Mouse (Mus musculus) layer of hippocampus, adult 18-20 months (tissue): ENCODE data around the gene Zfp879. TPM values are rescaled to one million over a fixed set of nuclear protein-coding genes. Genes with fewer than 3 reads are reported as not detected.

ENCODE experiments used
- DNase-seq, 2 experiments: peaks; one replicate each; pipeline ENCODE4 v3.0.0; 2022; ENCODE audit warnings: low spot score in 2 of 2
- long read RNA-seq: library from polyadenylated mRNA; stranded (forward); transcript quantifications from one replicate; pipeline ENCODE4 v2.0.0, GENCODE M21; 2021
- total RNA-seq, 2 experiments: library from RNA; stranded (reverse); gene quantifications; 2 replicates each; pipeline ENCODE4 v1.2.3; 2021

Zfp879 gene
- total RNA-seq: 1 to 10 TPM; 2.8 to 3.3 TPM
- long read RNA-seq, partial matches to known transcripts: 0 of 1 reads
- long read RNA-seq, other reads (novel, unspliced or antisense): 0 of 1 reads

GRCm38 (mm10) chr11:50841023-50841735 lies at the start of gene Zfp879:
Gene Zfp879 (minus strand): TSS chr11:50841552.
- peak; percentile 90 to 98 for DNase-seq

- peak; percentile 96 to 98 for DNase-seq
Observed at GRCm38 (mm10) chr11:50887390-50888128, 46.2 kb upstream of the Zfp879 start, which contains the start of gene Zfp454. Gene Zfp454 (minus strand): TSS chr11:50887651.

- DNase-seq: no peak
Observed at GRCm38 (mm10) chr11:50886933-50887293, 45.6 kb upstream of the Zfp879 start.

- no peak for DNase-seq
Observed at GRCm38 (mm10) chr11:50886231-50886932, 45.0 kb upstream of the Zfp879 start.

GRCm38 (mm10) chr11:50883756-50884155 lies 42.4 kb upstream of the Zfp879 start:
- no peak for DNase-seq

- DNase-seq: no peak
Observed at GRCm38 (mm10) chr11:50878641-50879040, 37.3 kb upstream of the Zfp879 start.

- DNase-seq: no peak
Observed at GRCm38 (mm10) chr11:50850989-50851601, 9.7 kb upstream of the Zfp879 start.

GRCm38 (mm10) chr11:50850177-50850735 lies 8.9 kb upstream of the Zfp879 start, which contains the start of gene Grm6:
Gene Grm6 (plus strand): TSS chr11:50850685.
- DNase-seq: no peak

- DNase-seq: no peak
Observed at GRCm38 (mm10) chr11:50849310-50849709, 8.0 kb upstream of the Zfp879 start.

GRCm38 (mm10) chr11:50848520-50849137 lies 7.3 kb upstream of the Zfp879 start:
- DNase-seq: no peak

GRCm38 (mm10) chr11:50847047-50847446 lies 5.7 kb upstream of the Zfp879 start:
- peak in 1 of 2 experiments; percentile 27 for DNase-seq

- DNase-seq: no peak
Observed at GRCm38 (mm10) chr11:50845951-50846350, 4.6 kb upstream of the Zfp879 start.

GRCm38 (mm10) chr11:50835727-50836126 lies 5.6 kb downstream of the Zfp879 start:
- DNase-seq: no peak

GRCm38 (mm10) chr11:50827010-50827953 lies 14.1 kb downstream of the Zfp879 start, which contains the start of gene Zfp354c:
Gene Zfp354c (minus strand): TSS chr11:50827724.
- DNase-seq: peak; percentile 86 to 91

- DNase-seq: no peak
Observed at GRCm38 (mm10) chr11:50826214-50826613, 15.1 kb downstream of the Zfp879 start.

- DNase-seq: no peak
Observed at GRCm38 (mm10) chr11:50814233-50814632, 27.1 kb downstream of the Zfp879 start.

- DNase-seq: no peak
Observed at GRCm38 (mm10) chr11:50798836-50799235, 42.5 kb downstream of the Zfp879 start.

GRCm38 (mm10) chr11:50797674-50798073 lies 43.7 kb downstream of the Zfp879 start:
- DNase-seq: no peak
